Mouse (Mus musculus): ENCODE measurements around the gene Sgpl1.
"Not testable (repeated sequence)": the region's sequence is repeated elsewhere in the genome, so short reads cannot be mapped to it uniquely, and the experiment has no call there.

The Sgpl1 gene

DNA sequence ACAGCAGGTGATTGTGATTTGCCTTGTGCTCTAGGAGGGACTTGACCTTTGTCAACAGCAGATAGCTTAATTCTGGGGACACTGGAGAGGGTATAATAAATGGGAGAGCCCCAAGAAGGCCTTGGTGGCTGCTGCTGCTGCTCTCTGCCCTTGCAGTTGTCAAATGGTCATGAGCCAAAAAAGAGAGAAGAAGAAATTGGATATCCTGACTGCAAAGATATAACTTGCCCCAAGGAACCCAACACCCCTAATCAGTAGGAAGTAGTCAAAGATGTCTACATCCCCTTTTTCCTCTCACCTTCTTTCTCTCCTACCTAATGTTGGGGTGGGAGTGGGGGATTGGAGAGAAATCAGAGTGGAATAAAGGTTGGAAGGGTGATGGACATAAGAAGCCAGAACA, 4.6 kb upstream of the Sgpl1 start:
- no peak for DNase-seq

DNA sequence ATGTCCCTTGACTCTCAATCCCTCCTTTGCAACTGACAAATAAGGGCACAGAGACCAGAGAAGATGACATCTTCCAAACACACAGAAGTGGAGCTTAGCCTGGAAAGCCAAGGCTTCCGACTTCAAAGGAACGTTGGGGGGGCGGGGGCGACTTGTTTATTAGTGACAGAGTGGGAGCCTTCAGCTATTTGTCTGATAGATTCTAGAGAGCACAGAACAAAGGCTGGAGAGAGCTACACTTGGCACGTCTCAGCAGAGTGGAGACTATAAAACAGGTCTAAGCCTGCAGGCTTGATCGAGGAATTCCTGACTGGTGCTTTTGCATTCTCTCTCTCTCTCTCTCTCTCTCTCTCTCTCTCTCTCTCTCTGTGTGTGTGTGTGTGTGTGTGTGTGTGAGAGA, 3.1 kb upstream of the Sgpl1 start:
- DNase-seq, result peak; percentile 64

DNA sequence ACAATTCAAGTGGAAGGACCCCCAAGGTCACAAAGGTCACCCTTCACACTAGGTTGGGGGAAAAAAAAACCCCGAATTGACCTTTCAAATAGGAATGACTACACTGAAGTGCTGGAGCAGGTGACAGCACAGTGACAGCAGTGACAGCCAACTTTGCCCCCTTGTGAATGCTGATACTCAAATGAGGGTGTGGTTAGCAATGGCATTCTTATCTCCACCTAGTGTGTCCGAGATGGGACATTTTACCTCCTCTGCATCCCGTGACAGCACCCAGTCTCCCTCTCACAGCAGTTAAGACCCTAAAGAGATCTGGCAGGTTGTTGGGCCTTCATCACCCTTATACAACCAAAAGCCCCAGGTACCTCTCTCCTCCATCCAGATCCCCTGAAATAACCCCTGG, 2.0 kb upstream of the Sgpl1 start:
- DNase-seq, result no peak

DNA sequence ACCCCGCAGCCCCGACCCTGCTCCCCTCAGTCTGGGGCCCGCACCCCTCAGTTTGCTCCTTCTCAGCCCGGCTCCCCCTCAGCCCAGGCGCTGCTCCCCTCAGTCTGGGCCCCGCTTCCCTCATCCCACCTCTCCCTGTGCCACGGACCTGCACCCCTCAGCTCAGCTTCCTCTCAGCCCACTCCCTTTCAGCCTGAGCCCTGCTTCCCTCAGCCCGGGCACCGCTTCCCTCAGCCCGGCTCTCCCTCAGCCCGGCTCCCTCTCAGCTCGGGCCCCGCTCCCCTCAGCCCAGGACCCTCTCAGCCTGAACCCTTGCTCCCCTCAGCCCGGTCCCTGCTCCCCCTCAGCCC, 721 bp downstream of the Sgpl1 start:
- no peak for DNase-seq

DNA sequence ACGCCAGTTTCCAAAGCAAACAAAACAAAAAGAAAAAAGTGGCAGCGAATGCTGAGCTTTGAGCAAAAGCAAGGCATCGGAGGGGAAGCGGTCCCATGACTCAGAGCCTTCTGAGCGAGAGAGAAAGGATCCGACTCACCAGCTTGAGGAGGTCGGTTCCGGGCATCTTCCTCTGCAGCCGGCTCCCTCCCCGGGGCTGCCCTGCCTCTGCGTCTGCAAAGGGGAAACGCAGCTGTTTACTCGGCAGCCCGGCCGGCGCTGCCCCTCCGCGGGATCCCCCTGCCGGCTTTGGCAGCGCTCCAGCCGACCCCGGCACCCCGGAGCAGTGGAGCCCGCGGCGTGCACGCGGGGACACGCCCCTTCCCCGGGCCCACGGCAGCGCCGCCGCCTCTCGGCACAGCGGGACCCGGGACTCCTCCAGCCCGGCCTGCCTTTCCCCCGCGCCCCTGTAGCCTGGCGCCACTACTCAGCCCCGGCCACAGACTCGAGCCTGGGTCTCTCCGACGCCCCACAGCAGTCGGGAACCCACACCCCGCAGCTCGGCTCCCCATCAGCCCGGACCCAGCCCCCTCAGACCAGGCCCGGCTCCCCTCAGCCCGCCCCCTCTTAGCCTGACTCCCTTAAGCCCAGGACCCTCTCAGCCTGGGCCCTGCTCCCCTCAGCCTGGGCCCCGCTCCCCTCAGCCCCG, 1.2 kb downstream of the Sgpl1 start:
- peak; percentile 85 for DNase-seq

DNA sequence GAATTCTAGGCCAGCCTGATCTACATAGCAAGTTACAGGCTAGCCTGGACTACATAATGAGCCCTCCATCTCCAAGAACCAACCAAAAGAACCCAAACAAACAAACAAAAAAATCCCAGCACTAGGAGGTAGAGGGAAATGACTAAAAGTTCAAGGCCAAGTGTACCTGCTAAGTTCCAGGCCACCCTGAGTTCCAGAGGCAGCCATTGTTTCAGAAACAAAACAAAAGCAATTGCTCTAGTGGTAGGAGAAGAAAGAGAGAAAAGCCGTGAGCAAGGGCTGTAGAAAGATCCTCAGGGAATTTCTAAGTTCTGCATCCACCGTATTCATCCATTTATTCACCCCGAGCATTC, 1.8 kb downstream of the Sgpl1 start:
- DNase-seq, result no peak

DNA sequence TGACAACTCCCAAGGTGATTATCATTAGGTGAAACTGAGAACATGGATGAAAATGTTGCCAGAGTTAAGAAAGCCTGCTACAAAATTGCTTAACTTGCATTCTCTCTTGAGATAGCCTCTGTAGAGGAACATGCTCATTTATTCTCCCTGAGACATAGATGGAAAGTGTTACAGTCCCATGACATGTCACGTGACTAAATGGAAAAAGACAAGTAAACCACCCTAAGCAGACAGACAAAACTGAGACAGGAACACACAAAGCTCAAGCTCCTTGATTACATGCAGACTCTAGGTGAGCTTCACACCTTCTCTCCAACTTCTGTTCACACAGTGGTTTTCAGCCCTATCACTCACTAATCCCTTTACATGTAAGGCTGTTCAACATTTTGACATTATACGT, 4.2 kb downstream of the Sgpl1 start:
- no peak for DNase-seq

DNA sequence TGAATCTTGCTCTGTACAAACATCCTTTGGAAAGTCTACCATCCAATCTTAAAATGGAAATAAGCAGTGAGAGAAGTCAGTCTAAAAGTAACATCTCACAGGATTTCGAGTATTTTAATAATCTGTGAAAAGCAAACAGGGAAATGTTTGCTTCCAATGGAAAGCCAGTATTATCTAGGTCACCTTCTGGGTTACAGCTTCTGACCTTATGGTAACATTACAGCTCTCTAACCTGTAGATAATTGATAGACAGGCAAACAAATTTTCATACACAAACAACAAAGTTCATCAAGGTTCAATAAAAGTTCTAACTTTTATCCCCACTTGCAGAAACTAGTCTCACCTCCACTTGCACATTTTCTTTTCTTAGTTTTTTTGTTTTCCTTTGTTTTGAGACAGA, 9.9 kb downstream of the Sgpl1 start:
- no peak for DNase-seq

DNA sequence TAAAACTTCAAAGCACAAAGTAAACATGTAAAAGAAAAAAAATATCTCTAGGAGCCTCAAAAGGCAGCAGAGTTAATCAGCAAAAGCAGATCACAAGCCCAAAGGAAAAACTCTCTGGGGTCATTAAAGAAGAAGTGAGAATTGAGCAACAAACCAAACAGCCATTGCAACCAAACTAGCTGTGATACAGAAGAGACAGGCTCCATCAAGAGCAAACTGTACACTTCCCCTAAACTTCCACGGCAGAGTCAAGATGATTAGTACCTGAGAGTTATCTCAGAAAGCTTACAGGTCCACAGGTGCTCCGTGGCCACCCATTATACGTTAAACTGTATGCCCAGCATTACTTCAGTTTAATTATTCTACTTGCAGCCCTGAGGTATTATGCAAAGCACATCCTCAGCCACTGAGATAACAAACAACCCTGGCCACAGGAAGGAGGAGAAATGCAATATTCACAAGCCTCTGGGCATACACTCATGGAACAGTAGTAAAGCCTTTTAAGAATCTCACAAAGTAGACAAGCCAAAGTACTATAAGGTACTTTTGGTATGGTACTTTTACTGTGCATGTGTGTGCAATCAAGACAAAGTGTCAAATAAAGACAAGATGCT, 12.2 kb downstream of the Sgpl1 start:
- no peak for DNase-seq

DNA sequence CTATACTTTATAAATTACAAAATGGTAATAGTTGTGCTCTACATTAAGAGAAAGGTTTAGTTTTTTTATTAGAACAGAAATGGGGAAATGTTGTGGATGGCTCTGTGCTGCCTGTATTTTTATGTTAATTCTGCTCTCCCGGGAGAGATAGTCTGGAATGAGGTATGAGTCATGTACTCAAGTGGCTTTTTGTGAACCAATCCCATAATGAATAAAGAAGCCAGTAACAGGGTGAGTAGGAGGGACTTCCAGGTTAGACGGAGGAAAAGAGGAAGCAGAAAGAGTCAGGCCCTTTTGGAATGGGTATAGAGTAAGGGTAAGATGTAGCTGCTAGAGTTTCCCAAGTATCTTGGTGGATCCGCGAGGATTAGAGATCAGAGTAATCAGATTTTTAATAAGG, 13.5 kb downstream of the Sgpl1 start:
- DNase-seq, result no peak

DNA sequence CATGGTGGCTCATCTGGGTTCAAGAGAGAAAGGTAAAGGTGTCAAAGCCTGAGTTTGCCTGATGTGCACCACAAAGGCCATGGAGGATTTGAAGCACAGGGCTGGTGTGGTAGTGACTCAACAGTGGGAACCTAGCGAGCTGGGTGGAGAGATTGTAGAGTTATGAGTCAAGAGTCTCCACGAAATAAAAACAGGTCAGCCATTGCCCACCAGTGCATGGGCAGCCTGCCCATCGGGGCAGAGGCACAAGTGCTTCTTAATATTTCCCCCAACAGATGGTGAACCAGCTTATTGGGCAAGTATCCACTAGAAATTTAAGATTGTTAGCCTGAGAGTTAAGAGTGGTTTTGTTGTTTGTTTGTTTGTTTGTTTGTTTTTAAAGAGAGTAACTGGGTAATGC, 16.5 kb downstream of the Sgpl1 start:
- no peak for DNase-seq

DNA sequence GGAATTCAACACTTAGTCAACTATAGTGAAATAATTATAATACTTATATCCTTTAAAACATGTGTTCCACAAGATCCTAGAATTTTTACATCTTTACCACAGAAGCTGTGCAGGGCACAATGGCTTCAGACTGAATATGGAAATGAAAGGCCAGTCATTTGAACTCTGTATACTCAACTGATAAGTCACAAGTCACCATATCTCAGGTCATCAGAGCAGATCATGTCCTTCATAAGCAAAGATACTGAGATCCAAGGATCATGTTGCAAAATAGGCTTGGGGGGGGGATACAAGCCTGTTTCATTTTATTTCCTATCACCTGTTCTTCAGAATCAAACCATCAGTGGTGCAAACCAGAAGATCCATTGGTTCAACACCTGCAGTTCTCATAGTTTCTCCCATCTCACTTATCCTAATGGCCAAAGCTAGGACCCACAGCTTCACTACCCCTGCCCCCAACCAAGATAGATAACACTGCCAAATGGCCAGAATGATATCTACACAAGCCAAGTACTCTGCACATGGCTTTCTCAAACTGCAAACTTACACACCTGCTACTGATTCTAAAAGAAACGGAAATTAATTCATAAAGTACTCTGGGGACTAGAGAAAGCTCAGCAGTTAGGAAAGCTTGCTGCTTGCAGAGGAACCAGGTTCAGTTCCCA, 18.7 kb downstream of the Sgpl1 start:
- no peak for DNase-seq

DNA sequence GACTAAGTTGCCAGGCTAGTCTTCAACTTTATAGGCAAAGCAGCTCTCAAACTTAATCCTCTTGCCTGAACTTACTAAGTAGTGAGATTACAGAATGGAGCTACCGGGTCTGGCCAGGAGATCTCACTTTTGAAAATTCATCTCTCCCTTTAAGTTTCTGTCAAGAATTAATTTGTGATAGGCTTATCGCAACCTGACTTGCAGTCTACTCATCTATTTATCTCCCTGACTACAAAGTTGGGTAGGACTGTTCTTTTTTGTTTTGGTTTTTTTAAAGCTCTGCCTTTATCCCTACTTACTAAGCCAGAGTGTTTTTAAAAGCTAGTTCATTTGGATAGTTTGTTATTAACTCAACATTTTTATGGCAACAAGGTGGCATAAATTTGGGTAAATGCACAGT, 23.0 kb downstream of the Sgpl1 start:
- no peak for DNase-seq

DNA sequence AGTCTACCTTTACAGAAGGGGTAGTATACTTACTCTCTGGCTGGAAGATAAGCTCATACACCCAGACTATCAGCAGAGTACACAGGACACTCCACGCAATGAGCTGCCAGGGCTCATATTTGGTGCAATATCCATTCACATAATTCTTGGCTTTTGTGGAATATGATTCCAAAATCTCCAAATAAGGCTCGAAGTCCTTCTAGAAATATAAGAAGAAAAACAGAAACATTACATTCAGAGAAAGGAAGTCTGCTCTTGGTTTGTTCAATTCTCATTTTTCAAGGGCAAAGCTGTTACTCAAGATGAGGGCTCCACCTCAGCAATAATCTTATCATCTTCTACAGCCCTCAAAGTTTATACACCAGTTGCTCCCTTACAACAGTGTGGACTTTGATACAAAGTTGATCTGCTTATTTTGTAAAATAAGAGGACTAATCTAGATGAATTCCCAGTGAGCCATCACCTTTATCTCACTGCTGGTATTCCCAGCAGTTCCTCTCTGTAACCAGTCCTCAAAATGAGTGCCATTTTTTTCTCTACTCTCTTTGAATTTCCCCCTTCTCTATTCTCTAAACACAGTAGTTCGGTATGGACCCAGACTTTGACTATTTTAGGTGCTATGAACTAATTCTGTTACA, 24.1 kb downstream of the Sgpl1 start:
- DNase-seq, result no peak

DNA sequence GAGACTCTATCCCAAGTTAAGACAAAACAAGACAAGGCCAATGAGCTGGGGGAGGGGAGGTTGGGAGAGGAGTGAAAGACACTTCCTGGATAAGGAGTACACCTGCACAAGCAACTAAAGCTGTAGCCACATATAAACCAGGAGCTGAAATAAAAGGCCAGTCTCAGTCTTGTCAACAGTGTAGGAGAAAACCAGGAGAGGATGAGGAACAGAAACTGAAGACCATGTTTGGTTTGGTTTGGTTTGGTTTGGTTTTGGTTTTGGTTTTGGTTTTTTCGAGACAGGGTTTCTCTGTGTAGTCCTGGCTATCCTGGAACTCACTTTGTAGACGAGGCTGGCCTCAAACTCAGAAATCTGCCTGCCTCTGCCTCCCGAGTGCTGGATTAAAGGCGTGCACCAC, 25.8 kb downstream of the Sgpl1 start:
- DNase-seq, result not testable (repeated sequence)

DNA sequence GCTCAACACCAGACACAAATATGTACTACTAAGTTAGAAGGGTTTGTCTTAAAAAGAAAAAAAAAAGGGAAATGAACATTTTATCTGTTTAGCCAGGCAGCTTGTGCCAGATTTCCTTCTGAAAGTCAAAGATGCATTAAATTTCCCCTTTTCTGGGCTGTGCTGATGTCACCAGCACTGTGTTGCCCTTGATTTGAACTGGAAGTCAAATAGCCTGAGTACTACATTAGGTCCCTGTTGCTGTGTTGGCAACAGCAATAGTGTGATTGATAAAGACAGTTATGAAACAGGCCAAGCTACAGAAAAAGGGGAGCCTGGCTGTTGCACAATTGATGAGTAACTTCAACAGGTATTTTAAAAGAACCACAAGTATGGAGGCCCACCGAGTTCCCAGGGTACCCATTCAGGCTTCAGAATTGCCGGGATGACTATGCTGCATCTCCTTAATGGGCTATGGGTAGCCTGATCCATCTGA, 33.2 kb downstream of the Sgpl1 start:
- DNase-seq, result no peak

DNA sequence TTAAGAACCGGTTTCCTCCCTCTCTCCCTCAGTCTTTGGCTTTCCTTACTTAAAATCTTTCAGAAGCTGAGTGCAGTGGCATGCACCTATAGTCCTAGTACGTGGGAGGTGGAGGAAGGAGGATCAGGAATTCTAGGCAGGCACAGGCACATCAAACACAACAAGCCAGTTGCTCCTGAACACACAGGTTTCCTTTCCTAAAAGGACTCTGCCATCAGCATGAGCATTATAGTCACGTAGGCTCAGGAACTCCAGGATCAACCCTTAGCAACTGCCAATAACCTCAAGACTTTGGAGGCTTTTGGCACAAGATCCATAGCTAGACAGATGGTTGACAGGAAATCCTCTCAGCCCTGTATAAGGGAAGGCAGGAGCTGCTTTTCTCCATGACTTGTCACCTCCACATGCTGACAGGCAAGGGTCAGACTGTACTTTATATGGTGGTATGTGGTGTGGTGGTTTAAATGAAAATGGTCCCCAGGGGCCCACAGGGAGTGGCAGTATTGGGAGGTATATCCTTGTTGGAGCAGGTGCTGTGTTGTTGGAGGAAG, 43.9 kb downstream of the Sgpl1 start:
- DNase-seq, result no peak

DNA sequence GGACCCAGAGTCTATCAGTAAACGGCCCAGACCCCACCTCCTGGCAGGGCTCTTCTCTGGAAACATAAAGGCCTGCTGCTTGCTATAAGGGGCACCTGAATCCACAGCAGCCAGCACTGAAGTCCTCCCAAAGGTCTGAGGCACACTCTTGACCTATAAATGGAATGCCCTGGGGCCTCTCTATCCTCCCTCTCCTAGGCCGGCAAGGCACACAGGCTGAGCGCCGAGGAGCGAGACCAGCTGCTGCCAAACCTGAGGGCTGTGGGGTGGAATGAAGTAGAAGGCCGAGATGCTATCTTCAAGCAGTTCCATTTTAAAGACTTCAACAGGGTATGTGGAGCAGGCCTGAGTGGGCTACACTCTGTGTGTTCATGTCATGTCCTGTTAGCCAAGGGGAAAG, 55.6 kb downstream of the Sgpl1 start:
- no peak for DNase-seq

DNA sequence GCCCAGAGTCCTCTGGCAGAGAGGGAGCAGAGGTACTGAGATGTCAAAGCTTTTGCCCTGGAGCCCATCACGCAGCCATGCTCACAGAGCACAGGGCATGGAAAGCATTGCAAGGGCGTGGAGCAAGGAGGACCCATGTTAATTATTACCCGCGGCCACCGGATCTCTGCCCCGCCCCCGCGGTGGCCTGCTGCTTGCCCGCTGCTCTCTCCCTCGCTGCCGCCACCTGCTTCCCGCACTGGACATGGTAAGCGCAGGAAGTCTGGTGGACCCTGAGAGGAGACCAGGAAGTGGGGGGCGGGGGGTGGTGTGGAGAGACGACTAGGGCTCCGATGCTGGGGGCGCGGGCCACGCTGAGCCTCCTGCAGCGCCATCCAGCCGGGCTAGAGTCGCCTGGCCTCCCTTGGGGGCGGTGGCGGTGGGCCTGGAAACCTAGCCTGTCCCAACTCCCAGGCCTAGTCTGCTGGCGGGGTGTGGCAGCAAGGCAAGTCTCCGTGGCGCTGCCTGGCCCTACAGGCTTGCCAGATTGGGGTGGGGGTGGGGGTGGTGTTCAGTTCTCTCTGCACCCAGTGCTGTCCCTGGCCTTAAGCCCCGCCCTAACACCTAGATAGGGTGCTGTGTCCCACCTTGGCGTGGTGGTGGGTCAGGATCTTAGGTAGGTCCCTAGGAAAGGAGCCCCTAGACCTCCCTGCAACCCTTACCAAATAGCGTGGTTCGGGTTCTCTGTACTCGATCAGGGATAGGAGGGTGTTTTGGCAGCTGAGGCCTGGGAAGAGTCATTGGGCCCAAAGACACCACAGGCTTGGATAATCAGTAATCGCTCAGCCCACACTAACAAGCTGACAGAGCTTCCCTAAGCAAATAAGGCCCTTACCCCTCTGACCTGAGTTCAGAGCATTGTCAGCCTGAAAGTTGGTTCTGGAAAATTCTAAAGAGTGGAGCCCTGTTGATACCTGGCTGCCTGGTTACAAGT, 58.0 kb downstream of the Sgpl1 start, which contains the start of gene Pcbd1:
Gene Pcbd1 (plus strand): TSS at position 162 of the 973 bp plus-strand sequence.
- peak; percentile 92 for DNase-seq

DNA sequence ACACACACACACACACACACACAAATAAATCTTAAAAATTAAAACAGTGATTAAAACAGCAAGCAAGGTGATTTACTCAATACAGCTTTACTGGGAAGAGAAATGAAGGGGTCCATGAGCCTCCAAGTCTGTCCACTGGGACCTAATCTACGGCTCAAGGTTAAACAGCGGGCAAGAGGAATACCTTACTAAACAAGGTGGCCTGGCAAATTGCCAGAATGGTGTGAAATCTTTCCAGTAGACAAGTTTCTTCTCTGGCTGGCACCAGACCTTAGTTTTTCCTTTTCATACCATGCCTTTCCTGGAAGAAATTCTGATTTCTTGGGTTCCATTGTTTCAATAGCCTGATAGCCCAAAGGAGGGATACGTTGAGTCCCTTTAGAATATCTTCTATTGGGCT, 59.0 kb downstream of the Sgpl1 start:
- peak; percentile 71 for DNase-seq

DNA sequence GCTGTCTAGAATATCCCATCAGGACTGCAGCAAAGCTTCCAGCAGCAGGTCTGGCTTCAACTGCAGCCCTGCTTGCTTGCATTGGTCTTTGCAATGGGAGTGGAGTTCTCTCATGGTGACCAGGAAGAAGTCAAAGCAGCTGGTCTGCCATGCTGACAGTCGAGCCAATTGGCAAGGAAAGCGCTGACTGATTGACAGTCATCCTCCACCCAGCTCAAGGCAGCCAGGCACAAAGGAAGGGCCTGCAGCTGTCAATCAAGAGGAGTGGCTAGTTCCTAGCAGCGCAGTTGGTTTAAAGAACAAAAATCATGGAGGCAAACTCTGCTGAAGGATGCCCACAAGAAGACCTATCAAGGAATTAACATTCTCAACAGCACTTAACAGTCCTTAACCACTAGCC, 61.0 kb downstream of the Sgpl1 start:
- DNase-seq, result no peak

DNA sequence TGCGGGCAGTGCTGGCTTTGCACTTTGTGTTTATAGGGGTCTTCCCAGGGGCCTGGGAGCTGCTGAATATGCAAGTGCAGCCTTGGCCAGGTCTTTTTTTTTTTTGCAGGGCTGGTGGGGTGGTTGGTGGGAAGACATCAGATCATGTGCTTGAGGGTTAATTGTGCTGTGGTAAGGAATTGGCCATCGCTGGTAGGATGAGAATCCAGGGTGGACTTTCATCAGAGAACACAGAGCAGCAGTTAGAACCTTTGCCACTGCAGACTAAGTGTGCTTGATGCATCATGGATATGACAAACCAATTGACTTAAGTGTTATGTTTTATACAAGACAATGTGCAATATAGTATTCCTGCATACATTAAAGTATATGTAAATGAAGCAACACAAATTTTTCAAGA, 62.1 kb downstream of the Sgpl1 start:
- no peak for DNase-seq

DNA sequence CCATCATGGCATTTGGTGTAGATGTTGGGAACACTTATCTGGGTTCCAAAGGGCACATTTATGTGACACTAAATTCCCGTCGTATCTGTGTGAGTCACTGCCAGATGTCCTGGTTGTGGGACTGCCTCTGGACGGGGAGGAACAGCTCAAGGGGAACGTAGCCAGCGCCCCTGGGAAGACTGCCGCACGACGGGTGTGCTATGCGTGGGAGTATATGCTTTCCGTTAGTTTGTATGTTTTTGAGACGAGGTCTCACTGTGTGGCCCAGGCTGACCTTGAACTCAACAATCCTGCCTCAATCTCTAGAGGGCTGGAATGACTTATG, 66.6 kb downstream of the Sgpl1 start:
- DNase-seq, result no peak
